11 mouse cellular contexts compared by ENCODE assay signal in genomic region chr10:95678241-95678640, GRCm38 (mm10). TPM values are rescaled to one million over a fixed set of nuclear protein-coding genes. Genes with fewer than 3 reads are reported as not detected.
A peak's percentile ranks its signal among the peaks of the same experiment; 100 is the strongest.
DNase-seq lines count a peak whose midpoint lies in the region; ATAC-seq and TF ChIP-seq lines count a peak whose summit lies in the region.
"Had no signal": no experiment of that assay in that cellular context is flagged by ENCODE, and none has a peak within 500 bp of the region (broad histone marks: within the 10 kb centered on the region; RNA-seq: fewer than 3 reads in every experiment).

No protein-coding gene starts in this region.

- H3K4me3 ChIP-seq in heart, embryonic 10.5 days: no peak overlapping the region
- no peak overlapping the region for H3K4me3 ChIP-seq in stomach, embryonic 14.5 days (ENCODE audit: low read depth, low read length)
- no peak overlapping the region for H3K4me3 ChIP-seq in stomach, postnatal 0 days (ENCODE audit: low read depth, low read length)
- no peak overlapping the region for H3K4me3 ChIP-seq in intestine, postnatal 0 days (ENCODE audit: low read depth, low read length)
- no peak overlapping the region for H3K4me3 ChIP-seq in stomach, embryonic 15.5 days (replicated peaks)
- no peak overlapping the region for H3K4me3 ChIP-seq in midbrain, embryonic 13.5 days (replicated peaks)
- no peak overlapping the region for H3K4me3 ChIP-seq in forebrain, embryonic 13.5 days

- DNase-seq in heart, embryonic 10.5 days (ENCODE audit: low spot score): no peak
- no peak for DNase-seq in heart, postnatal 36 days
- no peak for DNase-seq in stomach, postnatal 0 days (ENCODE audit: low spot score)

- H3K27ac ChIP-seq in heart, embryonic 10.5 days: peak overlapping the region; percentile 78
- 0 out of 2 replicates have a peak overlapping the region, but pooled peaks have one; percentile 16 for H3K27ac ChIP-seq in stomach, embryonic 14.5 days (ENCODE audit: low read length)
- H3K27ac ChIP-seq in stomach, postnatal 0 days (replicated peaks): no peak overlapping the region
- H3K27ac ChIP-seq in intestine, postnatal 0 days (ENCODE audit: low read depth, low read length): no peak overlapping the region
- no peak overlapping the region for H3K27ac ChIP-seq in stomach, embryonic 15.5 days
- H3K27ac ChIP-seq in midbrain, embryonic 13.5 days: no peak overlapping the region
- no peak overlapping the region for H3K27ac ChIP-seq in forebrain, embryonic 13.5 days

- intact Hi-C loops in heart, postnatal 36 days (cut with DNase I): loop anchor here (2.0 kb wide), 1 partner anchor 117 kb away; no protein-coding TSS in a partner anchor

- WGBS in heart, embryonic 10.5 days: 67% methylated on average over 7 of the region's 7 CpGs
- 47% methylated on average over 7 of the region's 7 CpGs for WGBS in stomach, embryonic 14.5 days
- WGBS in stomach, postnatal 0 days: 47% methylated on average over 7 of the region's 7 CpGs
- 74% methylated on average over 7 of the region's 7 CpGs for WGBS in intestine, postnatal 0 days
- WGBS in stomach, embryonic 15.5 days: 56% methylated on average over 7 of the region's 7 CpGs
- 76% methylated on average over 7 of the region's 7 CpGs for WGBS in midbrain, embryonic 13.5 days
- 72% methylated on average over 7 of the region's 7 CpGs for WGBS in forebrain, embryonic 13.5 days

- ATAC-seq in stomach, embryonic 14.5 days (ENCODE audit: insufficient number of reproducible peaks, insufficient read depth, low FRiP score, low read depth): no peak
- ATAC-seq in stomach, postnatal 0 days (ENCODE audit: low FRiP score, low TSS enrichment): no peak
- no peak for ATAC-seq in intestine, postnatal 0 days
- ATAC-seq in stomach, embryonic 15.5 days (ENCODE audit: insufficient read depth, low FRiP score, low read depth): 0 out of 2 replicates have a peak, but pooled peaks have one; percentile 16
- ATAC-seq in midbrain, embryonic 13.5 days: no peak
- ATAC-seq in forebrain, embryonic 13.5 days: no peak

- peaks cover 44% of the 10 kb centered on the region for H3K4me1 ChIP-seq in heart, embryonic 10.5 days
- H3K4me1 ChIP-seq in stomach, embryonic 14.5 days (ENCODE audit: control insufficient read depth, insufficient read depth, low read length): peaks cover 2% of the 10 kb centered on the region; the same call in 1 of the 2 replicates
- no peaks in the 10 kb centered on the region for H3K4me1 ChIP-seq in stomach, postnatal 0 days (replicated peaks; ENCODE audit: control insufficient read depth, insufficient read depth)
- H3K4me1 ChIP-seq in intestine, postnatal 0 days (replicated peaks; ENCODE audit: control insufficient read depth, insufficient read depth, low read length): no peaks in the 10 kb centered on the region; the same call in 1 of the 2 replicates
- H3K4me1 ChIP-seq in stomach, embryonic 15.5 days: peaks cover 3% of the 10 kb centered on the region; the same call in 1 of the 2 replicates
- peaks cover 12% of the 10 kb centered on the region for H3K4me1 ChIP-seq in midbrain, embryonic 13.5 days (replicated peaks)
- H3K4me1 ChIP-seq in forebrain, embryonic 13.5 days: 0 out of 2 replicates have a peak, but pooled peaks cover 3% of the 10 kb centered on the region

- no peaks in the 10 kb centered on the region for H3K27me3 ChIP-seq in heart, embryonic 10.5 days (ENCODE audit: insufficient read depth, poor library complexity, severe bottlenecking)
- H3K27me3 ChIP-seq in stomach, embryonic 14.5 days (ENCODE audit: control insufficient read depth, insufficient read depth, low read length): no peaks in the 10 kb centered on the region
- H3K27me3 ChIP-seq in stomach, postnatal 0 days (ENCODE audit: control insufficient read depth, insufficient read depth, low read length): no peaks in the 10 kb centered on the region
- no peaks in the 10 kb centered on the region for H3K27me3 ChIP-seq in intestine, postnatal 0 days (replicated peaks; ENCODE audit: control insufficient read depth, insufficient read depth, low read length)
- H3K27me3 ChIP-seq in stomach, embryonic 15.5 days (replicated peaks): no peaks in the 10 kb centered on the region
- H3K27me3 ChIP-seq in midbrain, embryonic 13.5 days: no peaks in the 10 kb centered on the region
- H3K27me3 ChIP-seq in forebrain, embryonic 13.5 days: no peaks in the 10 kb centered on the region

- TF ChIP-seq EP300 in stomach, postnatal 0 days (optimal IDR thresholded peaks at IDR 0.05): no peak

- no peak overlapping the region for H3K9ac ChIP-seq in stomach, embryonic 14.5 days (replicated peaks; ENCODE audit: low read depth, low read length)
- no peak overlapping the region for H3K9ac ChIP-seq in stomach, postnatal 0 days (ENCODE audit: low read length)
- no peak overlapping the region for H3K9ac ChIP-seq in intestine, postnatal 0 days (ENCODE audit: low read depth, low read length)
- H3K9ac ChIP-seq in stomach, embryonic 15.5 days: no peak overlapping the region
- no peak overlapping the region for H3K9ac ChIP-seq in midbrain, embryonic 13.5 days (replicated peaks)
- no peak overlapping the region for H3K9ac ChIP-seq in forebrain, embryonic 13.5 days

- H3K9me3 ChIP-seq in heart, embryonic 10.5 days: no peaks in the 10 kb centered on the region
- no peaks in the 10 kb centered on the region for H3K9me3 ChIP-seq in stomach, embryonic 14.5 days (ENCODE audit: control insufficient read depth, low read depth, low read length)
- no peaks in the 10 kb centered on the region for H3K9me3 ChIP-seq in stomach, postnatal 0 days (ENCODE audit: control insufficient read depth, low read length)
- H3K9me3 ChIP-seq in intestine, postnatal 0 days (ENCODE audit: control insufficient read depth): no peaks in the 10 kb centered on the region
- H3K9me3 ChIP-seq in stomach, embryonic 15.5 days: no peaks in the 10 kb centered on the region
- H3K9me3 ChIP-seq in midbrain, embryonic 13.5 days: no peaks in the 10 kb centered on the region; the same call in 1 of the 2 replicates
- H3K9me3 ChIP-seq in forebrain, embryonic 13.5 days (replicated peaks): no peaks in the 10 kb centered on the region

- H3K4me2 ChIP-seq in stomach, embryonic 14.5 days (replicated peaks; ENCODE audit: low read depth, low read length): no peak overlapping the region
- no peak overlapping the region; the same call in 1 of the 2 replicates for H3K4me2 ChIP-seq in stomach, postnatal 0 days (replicated peaks; ENCODE audit: low read depth)
- peak overlapping the region; percentile 38; the same call in 1 of the 2 replicates for H3K4me2 ChIP-seq in intestine, postnatal 0 days (replicated peaks; ENCODE audit: low read depth)
- H3K4me2 ChIP-seq in stomach, embryonic 15.5 days: peak overlapping the region; percentile 38
- no peak overlapping the region for H3K4me2 ChIP-seq in midbrain, embryonic 13.5 days (replicated peaks)
- no peak overlapping the region for H3K4me2 ChIP-seq in forebrain, embryonic 13.5 days

- no peak for TF ChIP-seq CTCF in stomach, postnatal 0 days (IDR thresholded peaks at IDR 0.05; ENCODE audit: low read depth)
- no peak for TF ChIP-seq CTCF in intestine, postnatal 0 days (IDR thresholded peaks at IDR 0.05; ENCODE audit: low read depth)

- no peaks in the 10 kb centered on the region for H3K36me3 ChIP-seq in heart, embryonic 10.5 days
- no peaks in the 10 kb centered on the region for H3K36me3 ChIP-seq in stomach, embryonic 14.5 days (ENCODE audit: control insufficient read depth, insufficient read depth, low read length)
- H3K36me3 ChIP-seq in stomach, postnatal 0 days (ENCODE audit: control insufficient read depth, insufficient read depth, low read length): no peaks in the 10 kb centered on the region
- H3K36me3 ChIP-seq in intestine, postnatal 0 days (ENCODE audit: control insufficient read depth, insufficient read depth): no peaks in the 10 kb centered on the region
- no peaks in the 10 kb centered on the region for H3K36me3 ChIP-seq in stomach, embryonic 15.5 days
- no peaks in the 10 kb centered on the region for H3K36me3 ChIP-seq in midbrain, embryonic 13.5 days
- no peaks in the 10 kb centered on the region for H3K36me3 ChIP-seq in forebrain, embryonic 13.5 days (ENCODE audit: poor library complexity, severe bottlenecking)

RNA-seq across cellular contexts. Expression of gene Anapc15-ps, which starts 5.0 kb away (rescaled TPM):
- not detected in 2 replicates for polyA plus RNA-seq in heart, embryonic 10.5 days (2016; fragmentation: Nextera tagmentation; extraction: Ambion mirVana)
- total RNA-seq in heart, postnatal 36 days (2021): not detected
- polyA plus RNA-seq in stomach, embryonic 14.5 days (2014; fragmentation: Nextera tagmentation; extraction: Ambion mirVana): not detected in 2 replicates
- not detected in 2 replicates for polyA plus RNA-seq in stomach, postnatal 0 days (2015; fragmentation: Nextera tagmentation; extraction: Ambion mirVana)
- not detected in 2 replicates for polyA plus RNA-seq in intestine, postnatal 0 days (2015; fragmentation: Nextera tagmentation; extraction: Ambion mirVana)
- polyA plus RNA-seq in stomach, embryonic 15.5 days (2015; fragmentation: Nextera tagmentation; extraction: Ambion mirVana): 0.40 TPM in 1 of 2 replicates, not detected in the other
- not detected in 2 replicates for polyA plus RNA-seq in midbrain, embryonic 13.5 days (2015; fragmentation: Nextera tagmentation; extraction: Ambion mirVana)
- polyA plus RNA-seq in forebrain, embryonic 13.5 days (2015; fragmentation: Nextera tagmentation; extraction: Ambion mirVana): 0.91 TPM in 1 of 2 replicates, not detected in the other
- total RNA-seq: gastrocnemius, postnatal 14 days; layer of hippocampus, postnatal 10 days; midbrain, postnatal 0 days had no signal
- polyA plus RNA-seq: midbrain, postnatal 0 days had no signal

Comparison
In these comparisons a context has a peak if more than half of its experiments do, and no peak if none do; other contexts are left out.
1. H3K27ac ChIP-seq: peak in heart, embryonic 10.5 days (single experiment) and stomach, embryonic 14.5 days (single experiment); none in stomach, postnatal 0 days (single experiment), intestine, postnatal 0 days (single experiment), stomach, embryonic 15.5 days (single experiment), midbrain, embryonic 13.5 days (single experiment) and forebrain, embryonic 13.5 days (single experiment).
2. H3K4me2 ChIP-seq: peak in intestine, postnatal 0 days (single experiment) and stomach, embryonic 15.5 days (single experiment); none in stomach, embryonic 14.5 days (single experiment), stomach, postnatal 0 days (single experiment), midbrain, embryonic 13.5 days (single experiment) and forebrain, embryonic 13.5 days (single experiment).